Mouse (Mus musculus) kidney, embryonic 16.5 days (tissue): ENCODE measurements around the gene Sash1. TPM values are rescaled to one million over a fixed set of nuclear protein-coding genes. Genes with fewer than 3 reads are reported as not detected.

Experiments used
- ATAC-seq: fragments of 200-750 bp; cut with Nextera tagmentation; 2 replicates; pipeline ENCODE4 v1.8.0; 2017; ENCODE audit warnings: moderate TSS enrichment; ENCODE audit not compliant: low FRiP score, low TSS enrichment
- H3K27ac ChIP-seq: fragments of 300-500 bp; sonication (generic); 2 replicates; pipeline ENCODE4 v1.5.1; 2014; ENCODE audit warnings: low read length
- H3K27me3 ChIP-seq: fragments of 300-500 bp; sonication (generic); 2 replicates; pipeline ENCODE4 v1.6.1; 2014; ENCODE audit warnings: low read length, control low read depth, mixed read lengths; ENCODE audit not compliant: insufficient read depth
- H3K36me3 ChIP-seq: fragments of 300-500 bp; sonication (generic); 2 replicates; pipeline ENCODE4 v1.6.1; 2014; ENCODE audit warnings: low read length, control low read depth, mixed read lengths; ENCODE audit not compliant: insufficient read depth
- H3K4me1 ChIP-seq: fragments of 300-500 bp; sonication (generic); 2 replicates; pipeline ENCODE4 v1.6.1; 2014; ENCODE audit warnings: low read length, control low read depth, mixed read lengths; ENCODE audit not compliant: insufficient read depth
- H3K4me2 ChIP-seq: fragments of 300-500 bp; sonication (generic); replicated peaks from 2 replicates; pipeline ENCODE4 v1.6.1; 2014; ENCODE audit warnings: low read depth, low read length
- H3K4me3 ChIP-seq: fragments of 300-500 bp; sonication (generic); 2 replicates; pipeline ENCODE4 v1.5.1; 2014; ENCODE audit warnings: mild to moderate bottlenecking, low read length
- H3K9ac ChIP-seq: fragments of 300-500 bp; sonication (generic); replicated peaks from 2 replicates; pipeline ENCODE4 v1.6.1; 2014; ENCODE audit warnings: low read length
- H3K9me3 ChIP-seq: fragments of 300-500 bp; sonication (generic); 2 replicates; pipeline ENCODE4 v1.6.1; 2016; ENCODE audit warnings: low read length, control low read depth
- WGBS: fragments of 180-500 bp; shearing (Covaris S2); extraction: QIAGEN DNeasy Blood & Tissue Kit; methylation state at CpG from one replicate; pipeline ENCODE4 v1.1.7; 2014; 5-methylcytosine and 5-hydroxymethylcytosine counted together
- polyA plus RNA-seq: library from polyadenylated mRNA; unstranded; fragments of >200 nt; fragmentation: Nextera tagmentation; extraction: Ambion mirVana; gene quantifications from 2 replicates; pipeline ENCODE4 v1.2.1, GENCODE M21; 2015

Gene Sash1
- polyA plus RNA-seq, 1 experiment from 2014 or later = 3.1 TPM

DNA sequence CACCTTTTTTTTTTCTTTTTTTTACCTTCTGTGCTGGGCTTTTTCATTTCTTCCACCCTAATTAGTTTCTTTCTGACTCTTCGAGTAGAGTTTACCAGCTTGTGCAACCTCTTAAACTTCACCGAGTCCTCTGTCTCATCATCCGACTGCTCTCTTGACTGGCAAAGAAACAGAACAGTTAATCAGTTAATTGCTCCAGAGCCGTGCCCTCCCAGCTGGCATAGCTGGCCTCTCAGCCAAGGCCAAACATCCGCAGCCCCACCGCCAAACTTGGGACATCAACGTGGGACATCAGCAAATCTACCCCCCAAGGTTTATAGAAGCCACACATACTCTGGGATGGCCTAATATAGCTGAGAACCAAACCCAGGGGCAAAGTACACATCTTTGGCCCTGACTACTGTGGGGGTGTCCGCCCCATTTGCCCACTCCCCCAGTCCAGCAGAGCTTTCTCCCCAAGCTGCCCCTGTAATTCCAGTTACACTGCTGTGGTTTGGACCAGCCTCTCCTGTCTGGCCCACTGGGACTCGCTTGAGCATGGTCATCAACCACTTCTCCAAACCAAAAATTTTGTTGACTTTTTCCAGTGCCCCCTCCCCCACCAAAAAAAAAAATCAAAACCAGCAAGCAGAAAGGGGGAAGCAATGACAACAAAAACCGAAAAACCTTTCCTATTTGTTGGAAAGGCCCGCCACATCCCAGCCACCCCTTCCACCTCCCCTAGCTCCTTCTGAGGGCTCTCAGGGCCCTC lies 129.1 kb downstream of the Sash1 start:
- Histone ChIP-seq H3K9me3 (no peaks in the 10 kb centered on the region), H3K4me2 (peak overlapping the region; percentile 31), H3K36me3 (peaks cover 8% of the 10 kb centered on the region), H3K9ac (no peak overlapping the region), H3K27ac (peak overlapping the region; percentile 78), H3K4me1 (peaks cover 15% of the 10 kb centered on the region), H3K27me3 (no peaks in the 10 kb centered on the region), H3K4me3 (peak overlapping the region; percentile 4; the same call in 1 of the 2 replicates)
- 65% methylated on average over 11 of the region's 11 CpGs for WGBS
- no peak for ATAC-seq

DNA sequence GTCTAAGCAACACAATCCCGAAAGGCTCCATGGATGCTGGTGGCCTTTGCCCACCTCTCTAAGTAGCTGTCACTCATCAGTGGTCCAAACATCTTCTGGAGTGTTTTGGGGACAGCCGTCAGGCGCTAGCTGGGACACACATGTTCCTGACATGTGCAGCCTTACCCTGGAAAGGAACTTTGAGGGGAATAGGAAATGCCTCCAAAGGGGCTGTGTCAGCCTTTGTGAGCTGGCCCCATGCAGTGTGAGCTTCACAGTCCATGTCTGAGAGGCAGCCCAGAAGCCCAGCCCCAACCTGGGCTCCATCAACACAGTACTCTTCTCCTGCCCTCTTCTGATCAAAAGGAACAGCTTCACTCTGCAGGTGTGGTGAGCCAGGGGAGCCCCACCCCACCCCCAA lies 132.5 kb downstream of the Sash1 start:
- H3K27ac ChIP-seq = no peak overlapping the region
- no peaks in the 10 kb centered on the region for H3K9me3 ChIP-seq
- no peak overlapping the region for H3K4me3 ChIP-seq
- H3K27me3 ChIP-seq = no peaks in the 10 kb centered on the region
- peaks cover 24% of the 10 kb centered on the region for H3K36me3 ChIP-seq
- H3K4me1 ChIP-seq = peaks cover 10% of the 10 kb centered on the region
- H3K4me2 ChIP-seq = no peak overlapping the region
- ATAC-seq = no peak
- WGBS = 93% methylated on average over 3 of the region's 3 CpGs
- no peak overlapping the region for H3K9ac ChIP-seq

DNA sequence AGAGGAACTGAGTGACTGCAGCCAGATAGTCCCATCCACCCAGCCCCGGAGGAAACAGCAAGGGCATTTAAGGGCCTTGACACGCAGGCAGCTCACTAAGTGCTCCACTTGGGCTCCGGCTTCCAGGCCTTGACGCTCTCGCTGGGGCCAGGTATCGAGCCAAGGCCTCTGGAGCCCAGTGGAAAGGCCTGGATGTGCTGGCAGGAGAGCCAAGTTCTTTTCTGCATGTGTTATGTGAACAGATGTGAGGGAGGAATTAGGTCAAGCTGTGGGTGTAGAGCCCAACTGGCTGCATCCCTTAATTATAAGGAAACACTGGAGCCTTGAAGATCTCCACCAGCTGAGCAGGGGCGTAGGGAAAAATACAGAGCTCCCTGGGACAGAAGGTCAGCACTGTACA lies 133.4 kb downstream of the Sash1 start:
- Histone ChIP-seq H3K4me1 (peaks cover 8% of the 10 kb centered on the region), H3K36me3 (peaks cover 24% of the 10 kb centered on the region), H3K4me3 (no peak overlapping the region), H3K9me3 (no peaks in the 10 kb centered on the region), H3K27me3 (no peaks in the 10 kb centered on the region), H3K4me2 (no peak overlapping the region), H3K9ac (no peak overlapping the region), H3K27ac (no peak overlapping the region)
- no peak for ATAC-seq
- 72% methylated on average over 7 of the region's 7 CpGs for WGBS

DNA sequence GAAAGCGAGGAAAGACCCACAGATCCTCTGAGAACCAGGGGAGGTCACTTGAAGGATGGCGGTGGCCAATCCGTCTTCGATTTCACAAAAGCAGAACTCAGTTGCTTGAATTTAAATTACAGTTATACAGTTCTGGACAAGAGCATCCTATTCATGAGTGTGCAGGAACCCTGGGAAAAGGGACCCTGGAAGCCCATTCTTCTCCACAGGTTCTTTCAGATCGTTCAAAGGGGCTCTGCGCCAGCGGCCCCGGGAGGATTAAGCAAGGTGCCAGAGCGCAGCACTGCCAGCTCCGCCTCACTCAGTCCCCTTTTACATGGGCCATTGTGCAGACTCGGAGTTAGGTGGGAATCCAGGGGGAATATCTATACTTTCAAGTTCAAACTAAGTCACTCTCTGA lies 136.3 kb downstream of the Sash1 start:
- no peak for ATAC-seq
- Histone ChIP-seq H3K4me1 (0 out of 2 replicates have a peak, but pooled peaks cover 5% of the 10 kb centered on the region), H3K9ac (no peak overlapping the region), H3K27ac (no peak overlapping the region), H3K4me2 (no peak overlapping the region), H3K36me3 (peaks cover 32% of the 10 kb centered on the region), H3K27me3 (no peaks in the 10 kb centered on the region), H3K9me3 (no peaks in the 10 kb centered on the region), H3K4me3 (no peak overlapping the region)
- 90% methylated on average over 11 of the region's 11 CpGs for WGBS

DNA sequence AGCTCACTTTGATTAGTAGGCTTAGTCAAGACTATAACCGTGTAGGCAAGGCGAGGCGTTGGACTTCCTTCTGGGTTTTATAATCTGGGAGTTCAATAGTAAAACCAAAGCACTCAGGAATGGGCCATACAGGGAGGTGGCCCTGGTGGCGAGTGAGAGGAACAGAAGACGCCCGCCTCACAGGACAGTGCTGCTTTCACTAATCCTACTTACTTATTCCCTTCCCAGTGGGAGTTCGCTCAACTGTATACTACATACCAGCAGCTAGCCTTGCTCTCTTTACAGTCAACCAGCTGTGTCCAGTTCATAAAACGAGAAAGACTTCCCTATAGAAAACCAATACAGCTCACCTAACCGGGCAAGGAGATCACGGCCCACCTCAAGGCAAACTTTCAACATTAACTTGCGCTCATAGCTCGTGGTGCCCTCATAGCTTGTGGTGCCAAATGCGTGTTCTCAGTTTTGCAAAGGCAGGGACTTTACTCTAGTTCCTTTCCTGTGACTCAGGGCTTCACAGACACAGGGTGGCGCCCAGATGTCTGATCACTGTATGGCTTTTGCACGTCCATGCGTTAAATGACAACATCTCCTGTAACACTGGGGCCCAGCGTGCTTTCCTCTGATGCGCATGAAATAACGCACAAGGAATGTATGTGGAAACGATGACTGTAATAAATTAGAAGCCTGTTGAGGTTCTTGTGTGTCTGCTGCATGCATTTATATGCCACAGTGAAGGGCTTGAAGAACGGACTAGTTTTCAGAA lies 138.2 kb downstream of the Sash1 start:
- H3K27me3 ChIP-seq = no peaks in the 10 kb centered on the region
- ATAC-seq = peak; percentile 84
- H3K27ac ChIP-seq = no peak overlapping the region
- H3K9ac ChIP-seq = no peak overlapping the region
- no peak overlapping the region for H3K4me2 ChIP-seq
- 60% methylated on average over 21 of the region's 21 CpGs for WGBS
- no peaks in the 10 kb centered on the region for H3K9me3 ChIP-seq
- peaks cover 40% of the 10 kb centered on the region for H3K36me3 ChIP-seq
- 0 out of 2 replicates have a peak, but pooled peaks cover 5% of the 10 kb centered on the region for H3K4me1 ChIP-seq
- H3K4me3 ChIP-seq = no peak overlapping the region

DNA sequence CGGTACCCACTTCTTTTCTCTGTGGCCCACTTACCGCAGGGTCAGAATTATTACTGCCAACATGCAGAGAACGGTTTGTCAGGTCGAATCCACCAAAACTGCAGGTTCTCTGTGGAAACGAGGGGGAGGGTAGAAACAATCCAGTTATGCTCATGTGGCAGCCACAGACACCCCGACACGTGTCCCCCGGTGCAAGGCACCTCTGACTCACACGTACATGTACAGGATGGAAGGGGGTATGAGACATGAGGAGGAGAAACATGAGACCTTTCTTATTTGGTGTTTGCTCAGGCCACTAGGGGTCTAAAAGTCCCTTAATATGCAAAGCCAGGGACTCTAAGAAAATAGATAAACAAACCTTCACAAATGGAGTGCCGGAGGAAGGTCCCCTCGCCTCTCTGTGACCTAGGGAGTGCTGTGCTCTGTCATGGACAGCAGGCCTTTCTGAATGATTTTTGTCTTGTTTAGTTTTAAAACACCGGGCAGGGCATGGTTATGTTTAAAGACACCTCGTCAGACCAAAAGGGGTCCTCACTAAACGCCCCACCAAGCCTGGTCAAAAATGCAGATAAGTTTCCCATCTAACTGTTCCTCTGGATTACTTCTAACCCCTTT lies 139.7 kb downstream of the Sash1 start:
- H3K4me3 ChIP-seq = no peak overlapping the region
- no peak overlapping the region for H3K27ac ChIP-seq
- WGBS = 60% methylated on average over 14 of the region's 14 CpGs
- no peak overlapping the region for H3K4me2 ChIP-seq
- H3K36me3 ChIP-seq = peaks cover 46% of the 10 kb centered on the region
- ATAC-seq = no peak
- H3K9me3 ChIP-seq = no peaks in the 10 kb centered on the region
- H3K4me1 ChIP-seq = 0 out of 2 replicates have a peak, but pooled peaks cover 5% of the 10 kb centered on the region
- H3K9ac ChIP-seq = no peak overlapping the region
- H3K27me3 ChIP-seq = no peaks in the 10 kb centered on the region

DNA sequence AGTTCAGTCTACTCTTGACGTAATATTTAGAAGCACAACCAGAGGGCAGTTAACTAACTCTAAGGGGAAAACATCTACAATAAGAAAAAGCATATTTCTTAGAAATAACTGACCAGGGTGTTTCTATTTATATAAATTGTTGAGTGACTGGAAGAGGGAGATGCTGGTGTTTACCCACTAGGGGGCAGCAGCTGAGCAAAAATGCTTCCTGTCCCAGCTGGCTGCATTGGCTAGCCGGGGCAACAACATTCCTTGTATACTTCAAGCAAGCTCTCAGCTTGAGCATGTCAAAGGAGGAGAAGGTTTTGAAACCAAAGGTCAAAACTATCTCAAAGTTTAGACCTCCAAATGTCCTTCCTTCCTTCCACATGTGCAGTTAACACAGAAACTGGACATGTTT lies 143.0 kb downstream of the Sash1 start:
- Histone ChIP-seq H3K27ac (no peak overlapping the region), H3K27me3 (no peaks in the 10 kb centered on the region), H3K9me3 (no peaks in the 10 kb centered on the region), H3K4me2 (no peak overlapping the region), H3K9ac (no peak overlapping the region), H3K4me1 (0 out of 2 replicates have a peak, but pooled peaks cover 5% of the 10 kb centered on the region), H3K36me3 (peaks cover 63% of the 10 kb centered on the region), H3K4me3 (no peak overlapping the region)
- no peak for ATAC-seq
- 44% methylated on average over 2 of the region's 2 CpGs for WGBS

DNA sequence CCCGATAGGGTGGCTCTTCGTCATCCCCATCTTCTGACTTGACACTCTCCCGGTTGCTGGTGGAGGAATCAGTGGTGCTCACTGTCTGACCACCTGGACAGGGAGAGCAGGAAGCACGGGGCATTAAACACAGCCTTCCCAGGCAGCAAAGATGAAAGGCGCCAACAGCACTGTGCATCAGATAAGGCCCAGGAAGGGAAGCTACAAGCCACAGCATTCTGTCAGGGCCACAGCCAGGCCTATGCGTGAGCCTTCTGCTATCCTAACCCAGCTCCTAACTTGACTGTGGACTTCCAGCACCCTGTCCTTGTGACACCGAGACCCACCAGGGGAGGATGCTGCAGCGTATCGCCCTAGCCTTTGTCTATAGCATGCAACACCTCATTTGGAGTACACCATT lies 144.4 kb downstream of the Sash1 start:
- no peaks in the 10 kb centered on the region for H3K4me1 ChIP-seq
- no peak for ATAC-seq
- no peaks in the 10 kb centered on the region for H3K9me3 ChIP-seq
- H3K27me3 ChIP-seq = no peaks in the 10 kb centered on the region
- peaks cover 64% of the 10 kb centered on the region for H3K36me3 ChIP-seq
- H3K4me3 ChIP-seq = no peak overlapping the region
- no peak overlapping the region for H3K9ac ChIP-seq
- no peak overlapping the region for H3K4me2 ChIP-seq
- H3K27ac ChIP-seq = no peak overlapping the region
- 65% methylated on average over 9 of the region's 9 CpGs for WGBS

DNA sequence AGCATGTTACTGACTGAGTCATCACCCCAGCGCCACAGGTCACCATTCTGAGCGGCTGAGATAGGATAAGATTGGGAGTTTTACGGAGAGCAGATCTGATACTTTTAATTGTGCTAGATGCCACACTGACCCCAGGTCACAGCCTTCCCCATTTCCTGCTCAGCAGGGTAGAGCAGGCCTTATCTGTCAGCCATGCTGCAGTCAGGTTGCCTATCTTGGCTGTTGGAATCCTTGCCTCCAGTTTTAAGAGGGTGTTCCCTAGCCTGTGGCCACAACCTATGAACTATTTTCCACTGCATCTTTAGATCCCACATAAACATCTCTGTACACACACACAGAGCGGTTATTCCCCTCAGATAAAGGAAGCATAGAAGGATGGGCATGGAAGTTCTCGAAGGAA lies 145.1 kb downstream of the Sash1 start:
- Histone ChIP-seq H3K4me2 (no peak overlapping the region), H3K36me3 (peaks cover 60% of the 10 kb centered on the region), H3K9ac (no peak overlapping the region), H3K4me3 (no peak overlapping the region), H3K27me3 (no peaks in the 10 kb centered on the region), H3K4me1 (no peaks in the 10 kb centered on the region), H3K27ac (no peak overlapping the region), H3K9me3 (no peaks in the 10 kb centered on the region)
- no peak for ATAC-seq
- 91% methylated on average over 5 of the region's 5 CpGs for WGBS
